Mouse (Mus musculus) lung, adult 18-20 months (tissue): Measurements from ENCODE around the gene Atp6v0b.
A peak's percentile ranks its signal among the peaks of the same experiment; 100 is the strongest.

Experiments used
- DNase-seq, 2 experiments: peaks; one replicate each; pipeline ENCODE4 v3.0.0; 2022; ENCODE audit warnings: mixed read lengths in 2 of 2

Gene Atp6v0b

GRCm38 (mm10) chr4:117834845-117835530 is 52.1 kb downstream of the Atp6v0b start:
- DNase-seq, result peak; percentile 90 to 94

- no peak for DNase-seq
Observed at GRCm38 (mm10) chr4:117834457-117834844, 52.7 kb downstream of the Atp6v0b start, which contains the start of gene Slc6a9. Gene Slc6a9 (plus strand): TSS chr4:117834506.
